Comparison of ENCODE assay signal across 7 mouse cellular contexts in genomic region chr9:67048483-67049085, GRCm38 (mm10). TPM values are rescaled to one million over a fixed set of nuclear protein-coding genes. Genes with fewer than 3 reads are reported as not detected.
A peak's percentile ranks its signal among the peaks of the same experiment; 100 is the strongest.
DNase-seq lines count a peak whose midpoint lies in the region; ATAC-seq and TF ChIP-seq lines count a peak whose summit lies in the region.

No protein-coding gene starts in this region.

- peak overlapping the region; percentile 89 for H3K27ac ChIP-seq in lung, postnatal 0 days (ENCODE audit: low read length)
- H3K27ac ChIP-seq in forebrain, embryonic 11.5 days (ENCODE audit: low read depth, low read length), result peak overlapping the region; percentile 31; the same call in 1 of the 2 replicates
- H3K27ac ChIP-seq in limb, embryonic 11.5 days (replicated peaks; ENCODE audit: low read depth, low read length), result no peak overlapping the region
- H3K27ac ChIP-seq in stomach, embryonic 14.5 days (ENCODE audit: low read length), result peak overlapping the region; percentile 96

- H3K36me3 ChIP-seq in lung, postnatal 0 days (ENCODE audit: insufficient read depth, low read length), result no peaks in the 10 kb centered on the region
- H3K36me3 ChIP-seq in forebrain, embryonic 11.5 days (ENCODE audit: control insufficient read depth, insufficient read depth, low read length), result no peaks in the 10 kb centered on the region
- H3K36me3 ChIP-seq in limb, embryonic 11.5 days (ENCODE audit: control insufficient read depth, insufficient read depth, low read length), result no peaks in the 10 kb centered on the region
- H3K36me3 ChIP-seq in stomach, embryonic 14.5 days (ENCODE audit: control insufficient read depth, insufficient read depth, low read length), result peaks cover 9% of the 10 kb centered on the region; the same call in 1 of the 2 replicates

- no peak for ATAC-seq in lung, postnatal 0 days
- ATAC-seq in forebrain, embryonic 11.5 days (replicated peaks; ENCODE audit: low FRiP score), result no peak
- no peak for ATAC-seq in limb, embryonic 11.5 days (ENCODE audit: insufficient number of reproducible peaks, low FRiP score, low TSS enrichment, low read depth)
- no peak for ATAC-seq in stomach, embryonic 14.5 days (ENCODE audit: insufficient number of reproducible peaks, insufficient read depth, low FRiP score, low read depth)

- under 1% methylated on average over 26 of the region's 26 CpGs for WGBS in lung, postnatal 0 days
- under 1% methylated on average over 26 of the region's 26 CpGs for WGBS in forebrain, embryonic 11.5 days
- whole genome bisulfite sequencing in limb, embryonic 11.5 days, result under 1% methylated on average over 26 of the region's 26 CpGs
- WGBS in stomach, embryonic 14.5 days, result under 1% methylated on average over 26 of the region's 26 CpGs

- no peak for TF ChIP-seq EP300 in lung, postnatal 0 days (IDR thresholded peaks at IDR 0.05)

- H3K4me3 ChIP-seq in lung, postnatal 0 days (ENCODE audit: low read depth, low read length), result peak overlapping the region; percentile 66
- H3K4me3 ChIP-seq in forebrain, embryonic 11.5 days (ENCODE audit: low read depth, low read length), result peak overlapping the region; percentile 50
- peak overlapping the region; percentile 54 for H3K4me3 ChIP-seq in limb, embryonic 11.5 days (ENCODE audit: low read depth, low read length)
- H3K4me3 ChIP-seq in stomach, embryonic 14.5 days (ENCODE audit: low read depth, low read length), result peak overlapping the region; percentile 66

- H3K9ac ChIP-seq in lung, postnatal 0 days (replicated peaks; ENCODE audit: low read depth), result peak overlapping the region; percentile 69
- peak overlapping the region; percentile 66 for H3K9ac ChIP-seq in forebrain, embryonic 11.5 days (ENCODE audit: low read length)
- peak overlapping the region; percentile 73 for H3K9ac ChIP-seq in limb, embryonic 11.5 days (ENCODE audit: low read length)
- H3K9ac ChIP-seq in stomach, embryonic 14.5 days (replicated peaks; ENCODE audit: low read depth, low read length), result peak overlapping the region; percentile 92

- DNase-seq in lung, postnatal 0 days (ENCODE audit: low spot score), result peak; percentile 49
- no peak for DNase-seq in lung, postnatal 36 days
- no peak for DNase-seq in forebrain, embryonic 11.5 days (ENCODE audit: low spot score)
- no peak for DNase-seq in limb, embryonic 11.5 days (ENCODE audit: low spot score)
- no peak for DNase-seq in frontal cortex, adult 2 months (ENCODE audit: extremely low spot score in 1 of 2, low spot score in 1 of 2)
- no peak for DNase-seq in thymus, adult 18-20 months

- H3K27me3 ChIP-seq in lung, postnatal 0 days (replicated peaks; ENCODE audit: insufficient read depth, low read length), result no peaks in the 10 kb centered on the region
- H3K27me3 ChIP-seq in forebrain, embryonic 11.5 days (ENCODE audit: control insufficient read depth, insufficient read depth, low read length), result peaks cover 28% of the 10 kb centered on the region
- H3K27me3 ChIP-seq in limb, embryonic 11.5 days (ENCODE audit: control insufficient read depth, insufficient read depth, low read length), result peaks cover 27% of the 10 kb centered on the region
- no peaks in the 10 kb centered on the region for H3K27me3 ChIP-seq in stomach, embryonic 14.5 days (ENCODE audit: control insufficient read depth, insufficient read depth, low read length)

- TF ChIP-seq CTCF in lung, postnatal 0 days (IDR thresholded peaks at IDR 0.05), result no peak

- H3K9me3 ChIP-seq in lung, postnatal 0 days (ENCODE audit: low read length), result no peaks in the 10 kb centered on the region
- H3K9me3 ChIP-seq in forebrain, embryonic 11.5 days (ENCODE audit: control insufficient read depth, low read length), result no peaks in the 10 kb centered on the region
- no peaks in the 10 kb centered on the region for H3K9me3 ChIP-seq in limb, embryonic 11.5 days (ENCODE audit: control insufficient read depth, low read length)
- no peaks in the 10 kb centered on the region for H3K9me3 ChIP-seq in stomach, embryonic 14.5 days (ENCODE audit: control insufficient read depth, low read depth, low read length)

- peaks cover 8% of the 10 kb centered on the region; the same call in 1 of the 2 replicates for H3K4me1 ChIP-seq in lung, postnatal 0 days (ENCODE audit: insufficient read depth, low read depth, low read length)
- peaks cover 21% of the 10 kb centered on the region for H3K4me1 ChIP-seq in forebrain, embryonic 11.5 days (replicated peaks; ENCODE audit: control insufficient read depth, insufficient read depth, low read length)
- peaks cover 23% of the 10 kb centered on the region for H3K4me1 ChIP-seq in limb, embryonic 11.5 days (ENCODE audit: control insufficient read depth, insufficient read depth, low read length)
- peaks cover 25% of the 10 kb centered on the region; the same call in 1 of the 2 replicates for H3K4me1 ChIP-seq in stomach, embryonic 14.5 days (ENCODE audit: control insufficient read depth, insufficient read depth, low read length)

- H3K4me2 ChIP-seq in lung, postnatal 0 days (replicated peaks; ENCODE audit: low read depth, low read length), result peak overlapping the region; percentile 88
- H3K4me2 ChIP-seq in forebrain, embryonic 11.5 days (ENCODE audit: low read depth, low read length, severe bottlenecking), result peak overlapping the region; percentile 94
- H3K4me2 ChIP-seq in limb, embryonic 11.5 days (ENCODE audit: low read depth, severe bottlenecking), result peak overlapping the region; percentile 79
- peak overlapping the region; percentile 93 for H3K4me2 ChIP-seq in stomach, embryonic 14.5 days (replicated peaks; ENCODE audit: low read depth, low read length)

RNA-seq across cellular contexts. Expression of gene Tpm1, which starts 0.6 kb away (rescaled TPM):
- 695 and 781 TPM in 2 replicates for polyA plus RNA-seq in lung, postnatal 0 days (2015; fragmentation: Nextera tagmentation; extraction: Ambion mirVana)
- polyA plus RNA-seq in forebrain, embryonic 11.5 days (2014; fragmentation: Nextera tagmentation; extraction: Ambion mirVana), result 320 TPM in 2 replicates
- 395 and 414 TPM in 2 replicates for polyA plus RNA-seq in limb, embryonic 11.5 days (2014; fragmentation: Nextera tagmentation; extraction: Ambion mirVana)
- polyA plus RNA-seq in stomach, embryonic 14.5 days (2014; fragmentation: Nextera tagmentation; extraction: Ambion mirVana), result 1,242 and 1,294 TPM in 2 replicates
- 265 and 280 TPM in 2 replicates for polyA plus RNA-seq in frontal cortex, adult 2 months (2012; rRNA removed)
